Mouse (Mus musculus) lung, postnatal 25 days (tissue): ENCODE measurements around the gene Cdkn2aip.

ENCODE experiments used
- DNase-seq: peaks from one replicate; pipeline ENCODE4 v3.0.0; 2022; ENCODE audit warnings: low spot score

The Cdkn2aip gene

DNA sequence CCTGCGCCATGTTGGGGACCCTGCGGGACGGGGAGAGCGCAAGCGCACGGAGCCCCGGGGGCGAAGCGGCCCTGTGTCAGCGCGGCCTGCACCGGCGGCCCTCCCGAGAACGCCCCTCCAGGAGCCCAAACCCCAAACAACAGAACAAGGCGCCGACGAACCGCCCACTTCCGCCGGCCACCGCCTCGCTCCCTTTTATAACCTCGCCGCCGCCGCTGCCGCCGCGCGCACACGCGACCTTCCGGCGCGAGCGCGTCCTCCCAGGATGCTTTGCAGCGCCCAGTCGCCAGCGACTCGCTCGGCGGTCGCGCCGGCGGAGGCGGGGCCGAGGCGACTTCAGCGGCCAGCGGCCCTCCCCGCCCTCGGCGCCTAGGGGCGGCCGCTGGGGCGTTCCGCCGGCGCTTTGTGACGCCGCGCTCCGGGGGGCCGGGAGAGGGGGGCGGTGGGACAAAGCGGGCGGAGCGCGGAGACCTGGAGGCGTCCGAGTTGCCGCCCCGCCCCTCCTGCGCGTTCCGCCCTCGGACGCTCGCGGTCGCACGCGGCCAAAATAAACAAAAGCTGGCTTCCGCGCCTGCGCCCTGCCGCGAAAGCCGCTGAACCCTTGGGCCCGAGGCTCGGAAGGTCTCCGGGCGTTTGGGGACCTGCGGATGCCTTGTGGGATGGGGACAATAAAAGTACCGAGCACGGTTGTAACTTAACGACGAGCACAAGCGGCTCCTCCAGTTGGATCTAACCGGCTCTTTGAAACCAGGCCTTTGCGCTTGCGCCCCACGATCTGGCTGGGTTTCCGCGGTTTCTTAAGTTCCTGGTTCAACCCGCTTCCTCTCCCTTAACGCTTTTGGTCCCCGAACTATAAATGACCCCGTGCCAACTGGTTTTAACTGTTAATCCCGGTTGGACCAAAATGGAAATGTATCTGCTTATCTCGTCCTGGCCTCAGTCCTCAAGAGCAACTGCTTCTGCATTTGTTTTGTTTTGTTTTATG lies at the start of gene Cdkn2aip:
Gene Cdkn2aip (minus strand): TSS at position 172 of the 985 bp plus-strand sequence.
- peak; percentile 94 for DNase-seq

DNA sequence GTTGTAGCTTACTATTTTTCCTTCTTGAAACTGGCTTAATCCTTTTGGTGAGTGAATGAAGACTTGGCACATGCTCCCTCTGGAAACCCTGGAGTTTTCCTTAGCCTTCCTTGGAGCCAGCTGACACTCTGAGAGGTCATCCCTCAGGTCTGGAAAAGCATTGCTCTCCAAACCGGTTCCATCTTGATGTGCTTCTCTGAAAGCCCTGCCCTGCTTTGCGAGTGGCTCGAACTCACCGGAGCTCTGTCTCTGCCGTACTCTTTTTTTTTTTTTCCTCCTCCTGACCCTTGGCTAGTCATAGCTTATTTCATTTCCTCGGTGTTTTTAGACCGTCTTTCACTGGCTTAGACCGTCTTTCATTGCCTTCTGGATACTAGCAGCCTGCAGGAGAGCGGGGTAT lies 49.5 kb upstream of the Cdkn2aip start:
- DNase-seq = no peak

DNA sequence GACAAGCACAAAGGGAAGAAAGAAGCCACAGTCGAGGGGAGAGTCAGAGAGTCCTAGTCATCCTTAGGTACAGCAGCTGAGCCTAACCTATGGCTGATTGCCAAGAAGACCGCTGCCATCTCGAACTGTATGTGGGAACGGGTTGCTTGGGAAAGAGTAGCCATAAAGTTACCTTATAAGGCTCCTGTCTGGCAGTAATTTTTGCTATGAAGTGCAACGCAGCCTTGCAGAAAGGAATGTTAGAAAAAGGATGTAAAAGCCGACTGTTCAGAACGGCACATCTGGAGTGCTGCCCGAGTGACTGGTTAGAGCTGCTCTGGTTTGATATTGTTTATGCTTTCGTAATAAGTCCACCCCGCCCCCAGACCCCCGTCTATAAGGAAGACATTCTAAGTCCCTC lies 47.0 kb upstream of the Cdkn2aip start:
- DNase-seq = no peak

DNA sequence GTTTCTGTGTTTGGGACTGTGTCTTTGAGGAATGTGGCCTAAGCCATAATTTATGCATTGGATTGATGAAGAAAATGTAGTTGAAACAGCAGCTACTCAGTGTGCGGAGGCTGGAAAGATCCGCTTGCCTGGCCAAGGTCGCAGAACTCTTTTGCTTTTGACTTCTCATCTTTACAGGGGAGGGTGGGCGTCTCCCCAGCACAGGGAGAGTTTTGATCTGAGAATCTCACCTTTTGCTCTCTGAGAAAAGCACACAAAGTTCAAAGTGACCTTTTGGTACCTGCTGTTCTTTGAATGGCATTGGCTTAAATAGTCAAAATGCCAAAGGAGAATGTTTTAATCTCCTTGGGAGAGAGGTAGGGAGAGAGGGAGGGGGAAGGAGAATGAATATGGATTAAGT lies 46.5 kb upstream of the Cdkn2aip start:
- no peak for DNase-seq

DNA sequence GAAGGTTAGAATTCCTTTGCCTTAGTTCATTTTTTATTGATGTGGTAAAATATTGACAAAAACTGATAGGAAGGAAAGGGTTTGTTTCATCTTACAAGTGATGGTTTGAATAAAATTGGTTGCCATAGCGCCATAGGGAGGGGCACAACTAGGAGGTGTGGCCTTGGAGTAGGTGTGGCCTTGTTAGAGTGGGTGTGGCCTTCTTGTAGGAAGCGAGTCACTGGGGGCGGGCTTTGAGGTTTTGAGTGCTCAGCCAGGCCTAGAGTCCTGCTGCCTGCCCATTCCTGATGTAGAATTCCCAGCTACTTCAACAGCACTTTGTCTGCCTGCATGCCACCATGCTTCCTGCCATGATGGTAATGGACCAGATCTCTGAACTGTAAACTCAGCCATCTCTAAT lies 39.4 kb upstream of the Cdkn2aip start:
- DNase-seq = no peak

DNA sequence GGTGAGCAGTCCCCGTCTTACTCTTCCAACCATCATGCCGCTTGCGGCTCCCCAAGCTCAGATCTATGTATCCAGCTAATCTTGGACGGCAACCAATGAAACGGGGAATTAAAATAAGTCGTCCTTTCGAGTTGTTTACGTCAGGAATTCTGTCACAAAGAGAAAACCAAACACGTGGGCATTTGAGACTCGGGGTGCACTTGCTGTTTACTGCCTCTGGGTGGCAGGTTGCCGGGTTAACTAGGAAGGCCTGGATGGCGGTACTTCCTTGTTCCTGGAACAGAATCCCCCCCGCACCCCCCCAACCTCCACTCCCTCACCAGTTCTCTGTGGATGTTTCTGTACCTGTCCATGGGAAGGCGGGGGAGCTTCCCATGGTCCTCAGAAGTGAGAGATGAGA lies 36.4 kb upstream of the Cdkn2aip start:
- DNase-seq = no peak

DNA sequence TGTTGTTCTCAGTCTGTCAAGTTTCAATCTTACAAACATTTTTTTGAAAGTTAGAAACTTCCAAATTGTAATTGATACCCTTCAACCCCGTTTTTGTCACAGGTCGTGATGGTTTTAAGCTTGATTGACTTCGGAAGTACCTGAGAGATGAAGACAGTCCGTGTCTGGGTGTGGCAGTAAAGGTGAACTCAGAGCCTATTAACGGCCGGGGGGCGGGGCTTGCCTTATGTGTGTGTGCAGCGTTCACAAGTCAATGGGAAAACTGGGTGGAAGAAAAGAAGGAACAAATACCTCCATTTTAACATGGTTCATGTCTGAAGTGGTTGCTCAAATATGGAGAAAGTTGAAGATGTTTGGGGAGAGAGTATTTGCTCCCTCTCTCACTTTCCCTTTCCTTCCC lies 35.8 kb upstream of the Cdkn2aip start:
- no peak for DNase-seq

DNA sequence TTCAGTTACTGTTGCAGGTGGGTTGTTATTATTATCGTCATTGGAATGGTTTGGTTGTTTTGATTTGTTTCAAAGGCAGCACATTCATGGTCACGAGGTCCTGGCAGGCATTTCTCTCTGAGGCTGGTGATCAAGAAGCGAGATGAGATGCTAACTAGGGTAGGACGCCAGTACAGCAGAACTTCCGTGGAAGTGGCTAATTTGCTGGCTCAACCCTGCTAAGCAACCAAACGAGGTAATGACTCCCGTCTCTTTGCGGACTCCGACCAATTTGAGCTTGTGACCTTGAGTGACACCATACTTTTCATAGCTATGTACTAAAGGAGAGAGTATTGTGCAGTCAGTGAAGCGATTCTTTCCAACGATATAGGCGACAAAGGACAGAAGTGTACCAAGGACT lies 32.6 kb upstream of the Cdkn2aip start:
- no peak for DNase-seq

DNA sequence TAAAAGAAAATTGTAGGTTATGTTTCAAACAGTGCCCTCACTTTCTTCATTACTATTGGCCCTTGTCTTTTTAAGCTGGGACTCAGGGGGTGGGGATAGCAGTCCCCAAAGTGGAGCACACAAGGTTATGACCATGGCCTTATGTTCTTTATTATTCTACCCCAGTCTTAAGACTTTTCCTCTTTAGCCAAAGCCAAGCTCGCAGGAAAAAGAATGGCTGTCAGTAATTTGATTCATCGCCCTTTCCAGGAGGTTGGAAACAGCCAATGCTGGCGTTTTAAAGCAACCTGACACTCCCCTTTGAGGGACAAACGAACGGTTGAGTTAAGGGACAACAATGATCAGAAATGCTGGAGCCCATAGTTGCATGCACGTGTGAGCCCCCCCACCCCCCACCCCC lies 32.1 kb upstream of the Cdkn2aip start:
- no peak for DNase-seq

DNA sequence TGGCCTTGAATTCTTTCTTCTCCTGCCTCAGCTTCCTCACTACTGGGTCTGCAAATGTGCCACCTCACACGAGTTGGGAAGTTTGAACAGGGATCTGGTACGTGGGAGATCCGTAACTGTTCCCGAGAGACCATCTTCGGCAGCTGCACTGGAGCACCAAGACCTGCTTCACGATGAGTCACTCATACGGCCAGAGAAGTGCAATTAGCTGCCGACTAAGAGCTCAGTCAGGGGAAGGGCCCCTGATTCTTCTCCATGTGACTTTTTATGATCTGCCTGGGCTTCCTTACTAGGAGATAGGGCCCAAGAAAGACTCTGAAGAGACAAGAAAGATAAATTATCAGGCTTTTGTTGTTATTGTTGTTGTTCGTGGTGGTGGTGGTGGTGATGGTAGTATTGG lies 31.1 kb upstream of the Cdkn2aip start:
- no peak for DNase-seq

DNA sequence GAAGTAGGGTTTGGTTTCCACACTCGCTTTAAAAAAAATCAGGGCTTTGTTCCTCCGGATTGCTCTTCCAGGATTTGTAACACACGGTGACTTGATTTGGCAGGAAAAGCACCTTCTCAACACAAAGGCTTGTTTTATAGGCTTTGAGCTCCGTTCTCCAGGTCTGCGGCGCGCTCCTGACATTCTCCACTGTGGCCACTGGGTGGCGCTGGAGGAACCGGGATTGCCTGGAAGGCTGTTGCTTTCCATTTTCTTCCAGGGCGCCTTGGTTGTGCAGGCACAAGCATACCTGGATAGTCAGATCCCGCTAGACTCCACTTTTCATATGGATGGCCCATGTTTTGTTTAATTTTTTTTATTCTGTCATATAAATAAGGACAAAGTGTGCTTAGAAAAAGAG lies 29.7 kb upstream of the Cdkn2aip start:
- peak; percentile 79 for DNase-seq

DNA sequence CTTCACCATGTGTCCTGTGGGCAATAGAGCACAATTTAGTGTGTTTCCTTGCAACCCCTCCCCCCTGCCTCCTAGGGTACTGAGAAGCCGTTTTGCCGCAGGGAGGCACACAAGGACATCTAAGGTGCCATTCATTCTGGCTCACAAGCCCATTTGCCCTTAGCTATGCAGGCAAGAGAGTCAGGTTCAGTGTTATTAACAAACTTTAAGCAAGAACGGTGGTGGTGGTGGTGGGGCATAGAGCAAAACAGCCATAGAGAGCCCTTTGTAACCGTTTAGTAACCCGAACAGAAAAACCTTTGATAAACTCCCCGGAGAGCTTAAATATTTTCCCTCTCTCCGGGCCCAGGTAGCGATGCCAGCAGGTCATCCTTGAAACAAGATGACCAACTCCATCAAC lies 29.3 kb upstream of the Cdkn2aip start:
- DNase-seq = no peak

DNA sequence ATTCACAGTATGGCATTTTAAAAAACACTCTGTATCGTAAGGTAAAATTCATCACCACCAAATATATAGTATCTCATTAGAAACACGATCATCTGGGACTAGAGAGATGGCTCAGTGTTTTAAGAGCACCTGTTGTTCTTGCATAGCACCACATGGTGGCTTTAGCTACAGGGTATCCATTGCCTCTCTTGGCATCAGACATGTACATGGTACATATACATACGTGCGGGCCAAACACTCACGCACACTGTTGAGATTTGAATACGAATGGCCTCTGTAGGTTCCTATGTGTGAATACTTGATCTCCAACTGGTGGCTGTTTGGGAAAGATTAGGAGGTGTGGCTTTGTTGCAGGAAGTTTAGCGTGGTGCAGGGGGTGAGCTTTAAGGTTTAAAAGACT lies 28.6 kb upstream of the Cdkn2aip start:
- no peak for DNase-seq

DNA sequence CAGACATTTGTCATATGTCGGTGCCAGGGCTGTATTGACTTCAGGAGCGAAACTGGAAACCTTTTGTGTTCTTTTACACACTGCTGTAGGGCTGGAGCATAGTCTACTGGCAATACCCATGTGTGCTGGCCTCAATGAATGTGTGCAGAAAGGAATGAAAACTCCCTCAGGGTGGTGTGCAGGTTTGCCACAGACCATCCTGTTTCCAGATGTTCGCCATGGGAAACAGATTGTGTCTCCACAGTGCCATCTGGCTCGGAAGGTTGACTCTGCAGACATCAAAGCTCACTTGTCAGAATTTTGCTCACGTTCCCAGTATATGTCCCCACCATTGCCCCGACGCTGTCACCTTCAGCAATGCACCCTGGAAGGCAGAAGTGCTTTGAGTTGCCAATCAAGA lies 23.4 kb upstream of the Cdkn2aip start:
- DNase-seq = no peak

DNA sequence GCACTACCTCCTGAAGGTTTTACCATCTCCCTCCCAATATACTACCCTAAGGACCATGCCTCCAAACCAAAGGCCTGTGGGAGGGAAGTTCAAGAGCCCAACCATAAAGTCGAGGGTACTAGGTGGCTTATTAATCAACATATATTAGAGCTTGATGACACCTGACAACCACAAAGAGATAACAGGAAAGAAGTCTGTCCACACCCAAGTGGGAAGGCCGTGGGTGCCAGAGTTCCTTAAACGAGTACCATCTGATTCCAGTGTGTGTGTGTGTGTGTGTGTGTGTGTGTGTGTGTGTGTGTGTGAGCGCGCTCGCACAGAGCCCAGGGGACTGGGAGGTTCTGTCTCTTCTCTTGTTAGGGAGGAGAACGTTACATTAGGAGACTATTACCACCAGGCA lies 15.6 kb upstream of the Cdkn2aip start:
- DNase-seq = no peak

DNA sequence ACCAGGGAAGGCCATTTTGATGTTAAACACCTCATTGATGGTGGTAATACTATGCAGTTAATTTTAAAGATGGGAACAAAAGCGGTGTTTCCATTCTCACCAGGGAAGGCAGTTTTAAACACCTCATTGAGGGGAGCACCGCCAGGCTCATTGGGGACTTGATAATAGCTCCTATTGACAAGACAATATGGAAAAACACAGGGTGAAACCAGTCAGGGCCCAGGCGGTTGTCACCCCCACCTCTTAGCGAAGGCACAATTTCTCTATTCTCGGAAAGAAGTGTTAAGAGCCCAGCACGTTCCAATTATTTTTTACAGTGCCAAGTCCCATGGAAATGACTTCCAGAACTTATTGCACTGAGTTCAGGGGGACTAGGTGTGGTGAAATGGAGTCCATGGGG lies 13.2 kb upstream of the Cdkn2aip start:
- no peak for DNase-seq

DNA sequence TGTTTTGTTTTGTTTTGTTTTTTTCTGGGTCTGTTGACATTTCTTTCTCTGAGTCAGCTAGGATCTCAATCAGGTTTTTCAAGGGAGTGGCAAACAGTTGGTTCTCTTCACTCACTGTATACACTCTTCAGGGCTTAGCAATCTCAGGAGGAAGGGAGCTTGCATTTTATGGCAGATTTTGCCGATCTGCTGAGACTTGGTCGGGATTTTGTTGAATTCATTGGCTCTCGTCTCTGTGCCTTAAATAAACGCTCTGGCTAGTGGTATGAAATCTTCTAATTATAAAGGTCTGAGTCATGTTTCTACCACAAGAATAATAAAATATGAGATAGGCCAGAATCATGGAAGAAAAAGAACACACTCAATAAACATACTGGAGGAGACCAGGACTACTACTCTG lies 7.9 kb upstream of the Cdkn2aip start:
- no peak for DNase-seq

DNA sequence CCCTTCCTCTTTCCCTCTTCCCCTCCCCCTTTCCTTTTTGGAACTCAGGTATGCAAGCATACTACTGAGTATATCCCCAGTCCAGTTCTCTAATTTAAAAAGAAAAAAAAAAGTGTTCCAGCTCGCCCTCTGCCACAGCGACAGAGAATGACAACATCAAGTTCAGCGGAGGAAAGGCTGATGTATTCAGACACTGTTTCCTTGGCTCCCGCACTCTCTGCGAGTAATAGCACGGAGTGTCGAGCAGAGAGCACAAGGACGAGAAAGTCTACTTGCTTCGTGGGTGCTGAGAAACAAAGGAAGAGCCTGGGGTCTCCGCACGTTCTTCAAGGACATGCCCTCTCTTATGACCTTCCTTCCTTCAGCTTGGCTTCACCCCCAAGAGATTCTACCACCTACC lies 4.9 kb upstream of the Cdkn2aip start:
- DNase-seq = no peak

DNA sequence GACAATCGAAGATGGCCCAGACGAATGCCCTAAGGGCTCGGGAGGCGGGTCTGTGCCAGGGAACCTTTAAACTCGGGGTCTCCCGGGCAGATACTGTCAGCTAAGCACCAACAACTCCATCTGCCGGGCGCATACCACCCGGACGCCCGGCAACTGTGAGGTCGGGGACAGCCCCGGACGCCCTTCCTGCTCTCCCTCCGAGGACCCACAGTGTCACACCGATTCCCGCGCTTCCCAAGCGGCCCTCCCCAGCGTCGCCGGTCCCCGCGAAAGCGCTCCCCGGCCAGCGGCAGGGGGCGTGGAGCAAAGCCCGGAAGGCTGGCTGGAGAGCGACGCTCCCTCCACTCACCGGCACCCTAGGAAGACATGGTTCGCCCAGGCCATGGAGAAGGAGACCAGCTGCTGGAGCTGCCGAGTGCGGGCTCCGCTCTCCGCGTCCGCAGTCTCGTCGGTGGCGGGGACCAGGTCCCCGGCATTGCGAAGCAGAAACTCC lies 515 bp downstream of the Cdkn2aip start:
- DNase-seq = peak; percentile 25

DNA sequence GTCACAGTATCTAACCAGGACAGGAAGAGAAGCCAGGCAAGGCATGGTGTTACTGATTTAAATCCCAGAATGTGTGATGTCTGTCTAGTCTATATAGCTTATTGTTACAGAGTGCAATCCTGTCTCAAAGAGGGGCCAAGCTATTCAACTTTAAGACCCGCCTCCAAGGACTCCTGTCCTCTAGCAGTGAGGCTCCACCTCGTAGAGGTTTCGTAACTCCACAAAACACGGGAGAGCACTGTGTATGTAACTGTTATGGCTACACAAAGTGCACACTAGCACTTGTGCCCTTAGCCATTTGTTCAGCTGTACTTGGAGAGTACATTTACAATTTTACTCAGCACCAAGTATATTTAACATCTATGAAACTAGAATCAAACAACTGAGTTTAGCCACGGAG lies 5.6 kb downstream of the Cdkn2aip start:
- DNase-seq = no peak

DNA sequence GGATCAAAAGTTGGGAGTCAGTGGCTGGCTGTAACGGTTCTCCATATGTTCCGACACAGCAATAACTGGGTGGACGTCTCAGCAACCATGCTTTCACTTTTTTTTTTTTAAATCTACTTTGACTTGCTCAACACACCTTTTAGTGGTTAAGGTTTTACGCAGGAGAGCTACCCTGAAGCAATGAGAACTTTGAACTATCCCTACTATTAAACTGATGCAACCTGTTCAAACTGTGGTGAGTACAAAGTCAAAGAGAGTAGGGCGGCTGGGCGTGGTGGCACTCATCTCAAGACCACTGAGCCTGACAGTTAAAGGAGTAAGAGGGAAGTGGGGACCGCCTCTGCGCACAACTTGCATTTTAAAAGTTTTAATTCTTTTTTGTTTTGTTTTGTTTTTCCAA lies 7.0 kb downstream of the Cdkn2aip start:
- no peak for DNase-seq

DNA sequence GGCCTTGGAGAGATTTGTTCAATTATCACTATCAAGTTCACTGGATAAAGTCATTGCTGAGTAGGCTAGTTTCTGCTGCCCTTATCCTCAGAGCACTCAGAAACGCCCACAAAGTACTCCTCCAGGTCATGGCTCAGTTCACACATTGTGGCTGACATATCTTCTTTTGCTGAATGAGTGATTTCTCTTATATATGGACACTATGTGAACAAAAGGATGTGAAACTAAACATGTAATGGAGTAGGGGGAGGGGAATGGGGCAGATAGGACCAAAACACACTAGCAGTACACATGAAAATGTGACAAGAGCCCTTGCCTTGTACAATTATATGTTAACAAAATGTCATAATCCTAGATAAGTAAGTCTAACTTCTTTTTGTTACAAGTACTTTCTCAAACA lies 11.4 kb downstream of the Cdkn2aip start:
- DNase-seq = no peak

DNA sequence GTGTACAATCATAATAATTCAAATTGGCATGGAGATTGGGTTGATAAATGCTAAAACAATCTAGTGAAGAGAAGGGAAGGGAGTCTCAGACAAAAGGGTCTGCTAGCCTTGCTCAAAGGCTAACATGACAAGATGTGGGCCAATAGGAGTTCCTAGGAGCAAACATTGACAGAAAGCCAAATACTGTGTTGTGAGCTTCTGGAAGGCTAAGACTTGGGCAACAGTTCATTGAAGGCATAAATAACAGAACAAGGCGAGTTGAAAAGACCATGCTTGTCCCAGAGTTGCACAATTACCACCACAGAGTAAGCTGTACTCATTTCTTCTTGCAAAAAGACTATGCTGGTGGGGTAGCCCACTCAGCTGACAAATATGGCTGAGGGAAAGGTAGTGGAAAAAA lies 16.0 kb downstream of the Cdkn2aip start:
- peak; percentile 14 for DNase-seq
